Mouse (Mus musculus): ENCODE data around the gene Kcnip1. TPM values are rescaled to one million over a fixed set of nuclear protein-coding genes. Genes with fewer than 3 reads are reported as not detected.
A peak's percentile ranks its signal among the peaks of the same experiment; 100 is the strongest.

Kcnip1 gene
- total RNA-seq, 2 experiments from 2014 or later: 30.6 to 31.3 TPM

GRCm38 (mm10) chr11:33772043-33772442, 220.9 kb downstream of the Kcnip1 start:
- DNase-seq (ENCODE audit: low spot score in 2 of 2): no peak

- DNase-seq (ENCODE audit: low spot score in 2 of 2): no peak
Measured at GRCm38 (mm10) chr11:33766976-33767938, 225.7 kb downstream of the Kcnip1 start.

- DNase-seq (ENCODE audit: low spot score in 2 of 2): no peak
Measured at GRCm38 (mm10) chr11:33761201-33761755, 231.7 kb downstream of the Kcnip1 start.

GRCm38 (mm10) chr11:33756624-33757023, 236.3 kb downstream of the Kcnip1 start:
- peak; percentile 39 to 44 for DNase-seq (ENCODE audit: low spot score in 2 of 2)

- DNase-seq (ENCODE audit: low spot score in 2 of 2): no peak
Measured at GRCm38 (mm10) chr11:33752431-33752873, 240.5 kb downstream of the Kcnip1 start.

GRCm38 (mm10) chr11:33751503-33751902, 241.4 kb downstream of the Kcnip1 start:
- DNase-seq (ENCODE audit: low spot score in 2 of 2): peak; percentile 43 to 47

- DNase-seq (ENCODE audit: low spot score in 2 of 2): no peak
Measured at GRCm38 (mm10) chr11:33749979-33750378, 243.0 kb downstream of the Kcnip1 start.

- no peak for DNase-seq (ENCODE audit: low spot score in 2 of 2)
Measured at GRCm38 (mm10) chr11:33749408-33749807, 243.5 kb downstream of the Kcnip1 start.

- DNase-seq (ENCODE audit: low spot score in 2 of 2): no peak
Measured at GRCm38 (mm10) chr11:33748754-33749153, 244.2 kb downstream of the Kcnip1 start.

- no peak for DNase-seq (ENCODE audit: low spot score in 2 of 2)
Measured at GRCm38 (mm10) chr11:33747402-33747955, 245.5 kb downstream of the Kcnip1 start.

- no peak for DNase-seq (ENCODE audit: low spot score in 2 of 2)
Measured at GRCm38 (mm10) chr11:33746402-33746801, 246.6 kb downstream of the Kcnip1 start.

- no peak for DNase-seq (ENCODE audit: low spot score in 2 of 2)
Measured at GRCm38 (mm10) chr11:33745821-33746329, 247.1 kb downstream of the Kcnip1 start.

- no peak for DNase-seq (ENCODE audit: low spot score in 2 of 2)
Measured at GRCm38 (mm10) chr11:33744429-33744828, 248.5 kb downstream of the Kcnip1 start.

GRCm38 (mm10) chr11:33740187-33740586, 252.8 kb downstream of the Kcnip1 start:
- DNase-seq (ENCODE audit: low spot score in 2 of 2): no peak

GRCm38 (mm10) chr11:33736426-33736825, 256.5 kb downstream of the Kcnip1 start:
- no peak for DNase-seq (ENCODE audit: low spot score in 2 of 2)

- DNase-seq (ENCODE audit: low spot score in 2 of 2): peak; percentile 85 to 87
Measured at GRCm38 (mm10) chr11:33733269-33733668, 259.7 kb downstream of the Kcnip1 start.

- DNase-seq (ENCODE audit: low spot score in 2 of 2): no peak
Measured at GRCm38 (mm10) chr11:33732358-33732757, 260.6 kb downstream of the Kcnip1 start.

GRCm38 (mm10) chr11:33721297-33721696, 271.7 kb downstream of the Kcnip1 start:
- DNase-seq (ENCODE audit: low spot score in 2 of 2): peak; percentile 58 to 61

- DNase-seq (ENCODE audit: low spot score in 2 of 2): no peak
Measured at GRCm38 (mm10) chr11:33706777-33707176, 286.2 kb downstream of the Kcnip1 start.

- DNase-seq (ENCODE audit: low spot score in 2 of 2): no peak
Measured at GRCm38 (mm10) chr11:33701958-33702459, 290.9 kb downstream of the Kcnip1 start.

GRCm38 (mm10) chr11:33701236-33701957, 291.6 kb downstream of the Kcnip1 start:
- DNase-seq (ENCODE audit: low spot score in 2 of 2): no peak
